Mouse (Mus musculus) brain, embryonic 18.5 days (tissue): Measurements from ENCODE around the gene Vmn2r102.

ENCODE experiments used
- DNase-seq: peaks from one replicate; pipeline ENCODE4 v3.0.0-alpha.2; 2012; ENCODE audit warnings: low read depth, low spot score

Vmn2r102 gene

DNA sequence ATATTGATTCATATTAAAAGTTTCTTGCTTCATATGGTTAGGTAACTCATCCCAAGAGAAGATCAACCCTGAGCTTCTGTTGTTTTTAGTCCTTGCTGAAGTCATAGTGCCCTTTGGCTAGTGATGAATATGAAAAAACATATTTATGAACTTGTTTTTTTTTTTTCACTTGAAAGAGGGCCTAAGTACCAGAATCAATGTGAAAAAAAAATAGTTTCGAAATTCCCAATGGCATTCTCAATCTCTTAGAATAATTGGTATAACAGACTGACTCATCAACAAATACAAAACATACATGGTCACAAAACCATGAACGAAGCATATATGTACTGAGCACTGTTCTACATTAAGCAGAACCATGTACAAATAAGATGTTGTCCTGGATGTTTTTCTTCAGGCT is at the start of gene Vmn2r102:
Gene Vmn2r102 (plus strand): TSS at position 301 of the 400 bp plus-strand sequence.
- DNase-seq, result no peak

DNA sequence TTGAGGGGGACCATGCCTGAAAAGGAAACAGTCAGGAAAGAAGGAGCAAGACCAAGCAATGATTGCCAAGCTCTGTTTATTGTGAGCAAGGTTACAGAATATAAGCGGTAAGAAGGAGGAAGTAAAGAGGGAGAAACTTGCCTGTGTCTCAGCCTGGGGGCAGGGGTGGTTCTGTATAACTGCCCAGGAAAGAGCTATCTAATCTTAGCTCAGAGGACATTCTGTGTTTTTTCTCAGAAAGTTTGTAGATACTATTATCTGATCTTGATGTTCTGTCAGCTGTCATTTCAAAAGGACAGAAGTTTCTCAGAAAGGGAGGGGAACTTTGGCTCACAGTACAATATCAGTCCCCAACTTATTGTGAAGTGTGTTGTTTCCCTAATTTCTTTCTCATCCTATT is 30.8 kb upstream of the Vmn2r102 start:
- no peak for DNase-seq

DNA sequence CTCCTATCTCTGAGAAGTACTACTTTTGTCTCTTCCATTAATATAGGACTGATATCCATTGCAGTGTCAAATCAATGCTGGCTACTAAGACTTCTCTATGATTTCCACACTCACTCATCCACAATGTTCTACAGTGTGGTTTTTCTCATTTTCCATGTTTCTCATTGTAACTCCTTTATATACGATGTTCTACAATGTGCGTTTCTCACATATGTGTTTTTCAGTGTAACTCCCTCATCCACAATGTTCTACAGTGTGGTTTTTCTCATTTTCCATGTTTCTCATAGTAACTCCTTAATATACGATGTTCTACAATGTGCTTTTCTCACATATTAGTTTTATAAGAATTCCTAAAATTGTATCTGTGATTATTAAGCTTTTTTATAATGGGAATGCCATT is 1.7 kb upstream of the Vmn2r102 start:
- no peak for DNase-seq

DNA sequence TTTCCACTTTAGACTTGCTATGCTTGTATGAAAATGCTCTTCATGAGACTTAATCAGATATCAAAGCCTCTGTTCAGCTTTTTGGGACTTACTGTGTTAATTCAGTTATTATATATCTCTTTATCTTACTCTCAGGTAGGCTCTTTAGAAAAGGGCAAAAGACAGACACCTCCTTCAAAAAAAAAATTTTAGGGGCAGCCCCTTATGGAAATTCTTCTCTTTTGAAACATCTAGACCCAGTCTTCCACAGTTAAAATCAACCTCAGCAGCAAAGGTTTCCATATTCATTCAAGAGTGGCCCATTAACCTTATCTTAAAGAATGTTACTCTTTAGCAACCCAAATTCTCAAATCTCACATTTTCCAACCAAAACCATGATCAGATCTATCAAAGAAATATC is 31.9 kb downstream of the Vmn2r102 start:
- no peak for DNase-seq
